Mouse (Mus musculus): ENCODE measurements around the gene Pms1. TPM values are rescaled to one million over a fixed set of nuclear protein-coding genes. Genes with fewer than 3 reads are reported as not detected.

Gene Pms1
- total RNA-seq, 1 experiment: 15.2 TPM

DNA sequence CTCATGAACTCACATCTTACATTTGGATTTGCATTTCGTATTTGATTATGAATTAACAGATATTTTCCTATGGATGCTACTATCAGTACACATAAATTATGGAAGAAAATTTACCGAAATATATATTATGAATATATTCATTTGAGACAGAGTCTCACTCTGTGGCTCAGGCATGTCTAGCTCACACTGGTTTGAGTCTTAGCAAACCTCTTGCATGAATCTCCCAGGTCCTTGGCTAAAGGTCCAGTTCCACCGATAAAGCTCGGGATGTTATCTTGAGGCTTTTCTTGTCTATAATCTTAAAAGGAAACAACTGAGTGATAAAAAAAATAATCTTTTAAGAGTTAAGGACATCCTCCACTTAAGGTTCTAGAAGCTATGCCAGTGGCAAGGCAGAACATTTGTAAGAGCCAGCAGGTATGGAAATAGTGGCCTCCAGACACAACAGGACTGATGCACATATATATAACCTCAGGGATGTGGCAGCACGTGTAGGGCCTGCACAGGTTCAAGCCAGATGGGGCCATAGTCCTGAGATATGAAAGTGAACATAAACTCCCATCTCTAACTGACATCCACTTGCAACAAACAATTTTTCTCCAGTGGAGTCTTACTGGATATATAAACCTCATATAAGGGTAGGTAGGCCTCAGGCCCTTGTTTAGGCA, 28.1 kb upstream of the Pms1 start:
- DNase-seq (ENCODE audit: low read depth, low spot score): no peak
- Histone ChIP-seq H3K27ac (ENCODE audit: insufficient read depth, low read depth, low read length, poor library complexity, severe bottlenecking) (no peak overlapping the region), H3K36me3 (ENCODE audit: control insufficient read depth, insufficient read depth, low read length, poor library complexity, severe bottlenecking) (no peaks in the 10 kb centered on the region; the same call in 1 of the 2 replicates), H3K4me1 (ENCODE audit: control insufficient read depth in 2 of 2, insufficient read depth in 2 of 2, low read length in 2 of 2, poor library complexity in 1 of 2) (peaks cover 0 to under 1% of the 10 kb centered on the region in 2 experiments; a peak in 1 of 4 replicates), H3K9me3 (ENCODE audit: control insufficient read depth, insufficient read depth, low read depth, low read length) (no peaks in the 10 kb centered on the region), H3K9ac (ENCODE audit: insufficient read depth, low read depth, low read length, poor library complexity, severe bottlenecking) (no peak overlapping the region), H3K4me3 (ENCODE audit: insufficient read depth in 1 of 2, low read depth in 1 of 2, low read length in 2 of 2, poor library complexity in 1 of 2, severe bottlenecking in 1 of 2) (no peak overlapping the region)
- TF ChIP-seq ZC3H11A (IDR thresholded peaks at IDR 0.05; ENCODE audit: borderline replicate concordance, low read depth, low read length): no peak
- TF ChIP-seq CHD2 (IDR thresholded peaks at IDR 0.05; ENCODE audit: low read depth, low read length): no peak
- TF ChIP-seq ZNF384 (IDR thresholded peaks at IDR 0.05; ENCODE audit: low read depth, low read length): no peak
- TF ChIP-seq MAFK (IDR thresholded peaks at IDR 0.05; ENCODE audit: insufficient read depth, low read depth, low read length): no peak
- TF ChIP-seq HCFC1 (IDR thresholded peaks at IDR 0.05; ENCODE audit: borderline replicate concordance, insufficient read depth, low read length): no peak
- in situ Hi-C loops (cut with MboI; ENCODE audit: low sequenced_read_pairs in 2 of 2, unreplicated experiment in 2 of 2): no loop called here

DNA sequence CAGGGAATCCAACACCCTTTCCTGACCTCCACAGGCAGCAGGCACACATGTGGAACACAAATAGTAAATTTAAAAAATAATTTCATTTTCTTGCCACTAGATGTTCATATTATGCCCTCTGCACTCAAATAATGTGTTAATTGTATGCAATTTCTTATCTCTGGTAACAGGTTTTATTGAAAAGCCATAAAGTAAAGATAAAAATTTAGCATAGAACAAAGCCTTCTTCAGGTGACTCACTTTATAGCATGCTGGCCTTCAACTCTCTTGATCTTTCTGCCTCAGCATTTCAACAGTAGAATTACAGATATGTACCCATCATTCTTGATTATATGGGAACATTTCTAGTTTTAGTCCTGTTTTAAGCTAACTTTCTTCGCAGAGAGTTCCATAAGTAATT, 27.5 kb upstream of the Pms1 start:
- no peak for TF ChIP-seq CHD2 (IDR thresholded peaks at IDR 0.05; ENCODE audit: low read depth, low read length)
- no peak for TF ChIP-seq HCFC1 (IDR thresholded peaks at IDR 0.05; ENCODE audit: borderline replicate concordance, insufficient read depth, low read length)
- no peak for TF ChIP-seq MAFK (IDR thresholded peaks at IDR 0.05; ENCODE audit: insufficient read depth, low read depth, low read length)
- no peak for TF ChIP-seq ZNF384 (IDR thresholded peaks at IDR 0.05; ENCODE audit: low read depth, low read length)
- TF ChIP-seq ZC3H11A (IDR thresholded peaks at IDR 0.05; ENCODE audit: borderline replicate concordance, low read depth, low read length): no peak
- H3K36me3 ChIP-seq (ENCODE audit: control insufficient read depth, insufficient read depth, low read length, poor library complexity, severe bottlenecking): no peaks in the 10 kb centered on the region; the same call in 1 of the 2 replicates
- in situ Hi-C loops (cut with MboI; ENCODE audit: low sequenced_read_pairs in 2 of 2, unreplicated experiment in 2 of 2): no loop called here
- H3K9ac ChIP-seq (ENCODE audit: insufficient read depth, low read depth, low read length, poor library complexity, severe bottlenecking): no peak overlapping the region
- DNase-seq (ENCODE audit: low read depth, low spot score): no peak
- H3K27ac ChIP-seq (ENCODE audit: insufficient read depth, low read depth, low read length, poor library complexity, severe bottlenecking): no peak overlapping the region
- no peaks in the 10 kb centered on the region for H3K4me1 ChIP-seq (ENCODE audit: control insufficient read depth in 2 of 2, insufficient read depth in 2 of 2, low read length in 2 of 2, poor library complexity in 1 of 2)
- H3K9me3 ChIP-seq (ENCODE audit: control insufficient read depth, insufficient read depth, low read depth, low read length): no peaks in the 10 kb centered on the region
- no peak overlapping the region for H3K4me3 ChIP-seq (ENCODE audit: insufficient read depth in 1 of 2, low read depth in 1 of 2, low read length in 2 of 2, poor library complexity in 1 of 2, severe bottlenecking in 1 of 2)

DNA sequence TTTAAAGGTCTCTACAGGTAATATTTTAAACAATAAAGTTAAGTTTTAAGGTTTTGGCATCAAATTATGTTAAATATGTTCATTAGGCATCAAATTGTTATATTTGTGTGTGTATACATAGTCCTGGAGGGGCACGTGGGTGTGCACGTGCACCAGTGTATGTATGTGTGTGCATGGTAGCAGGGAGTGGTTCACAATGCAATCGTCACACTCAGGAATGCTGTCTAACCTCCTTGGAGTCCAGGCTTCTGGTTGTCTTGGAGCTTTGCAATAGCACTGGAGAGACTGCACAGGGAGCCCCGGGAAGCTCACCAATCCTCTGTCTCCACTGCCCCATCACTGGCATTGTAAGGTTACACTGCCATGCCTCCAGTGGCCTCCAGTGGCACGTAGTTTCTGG, 26.4 kb upstream of the Pms1 start:
- no peak overlapping the region for H3K27ac ChIP-seq (ENCODE audit: insufficient read depth, low read depth, low read length, poor library complexity, severe bottlenecking)
- no peak overlapping the region for H3K4me3 ChIP-seq (ENCODE audit: insufficient read depth in 1 of 2, low read depth in 1 of 2, low read length in 2 of 2, poor library complexity in 1 of 2, severe bottlenecking in 1 of 2)
- in situ Hi-C loops (cut with MboI; ENCODE audit: low sequenced_read_pairs in 2 of 2, unreplicated experiment in 2 of 2): no loop called here
- H3K36me3 ChIP-seq (ENCODE audit: control insufficient read depth, insufficient read depth, low read length, poor library complexity, severe bottlenecking): no peaks in the 10 kb centered on the region; the same call in 1 of the 2 replicates
- H3K9me3 ChIP-seq (ENCODE audit: control insufficient read depth, insufficient read depth, low read depth, low read length): no peaks in the 10 kb centered on the region
- no peak overlapping the region for H3K9ac ChIP-seq (ENCODE audit: insufficient read depth, low read depth, low read length, poor library complexity, severe bottlenecking)
- no peak for DNase-seq (ENCODE audit: low read depth, low spot score)
- TF ChIP-seq HCFC1 (IDR thresholded peaks at IDR 0.05; ENCODE audit: borderline replicate concordance, insufficient read depth, low read length) (no peak), CHD2 (IDR thresholded peaks at IDR 0.05; ENCODE audit: low read depth, low read length) (no peak), MAFK (IDR thresholded peaks at IDR 0.05; ENCODE audit: insufficient read depth, low read depth, low read length) (no peak), ZC3H11A (IDR thresholded peaks at IDR 0.05; ENCODE audit: borderline replicate concordance, low read depth, low read length) (no peak), ZNF384 (IDR thresholded peaks at IDR 0.05; ENCODE audit: low read depth, low read length) (no peak)
- no peaks in the 10 kb centered on the region for H3K4me1 ChIP-seq (ENCODE audit: control insufficient read depth in 2 of 2, insufficient read depth in 2 of 2, low read length in 2 of 2, poor library complexity in 1 of 2)

DNA sequence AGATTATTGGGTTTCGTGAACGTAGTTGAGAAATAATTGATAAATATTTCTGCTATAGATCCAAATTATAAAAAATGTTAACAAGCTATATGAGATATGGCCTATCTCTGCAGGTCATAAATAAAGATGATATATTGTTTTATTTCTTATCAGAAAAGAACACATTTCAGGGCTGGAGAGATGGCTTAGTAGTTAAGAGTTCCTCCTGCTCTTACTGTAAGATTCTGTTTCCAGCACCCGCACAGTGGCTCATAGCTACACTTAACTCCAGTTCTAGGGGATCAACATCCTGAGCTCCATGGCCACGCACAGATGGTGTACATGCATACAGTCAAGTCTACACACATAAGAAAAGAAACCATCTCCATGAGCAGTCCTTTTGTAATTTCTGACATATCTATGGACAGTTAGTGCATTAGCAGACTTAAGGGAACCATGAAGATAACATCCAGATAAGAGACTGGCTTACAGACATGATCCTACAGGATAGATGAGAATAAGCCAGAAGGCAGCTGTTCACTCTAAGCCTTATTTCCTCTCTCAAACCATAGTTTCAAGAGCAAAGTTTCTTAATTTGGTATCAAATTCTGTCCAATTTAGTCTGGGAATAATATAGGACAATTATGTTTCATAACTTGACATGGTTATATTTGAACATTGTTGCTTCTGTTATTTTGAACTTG, 25.0 kb upstream of the Pms1 start:
- in situ Hi-C loops (cut with MboI; ENCODE audit: low sequenced_read_pairs in 2 of 2, unreplicated experiment in 2 of 2): no loop called here
- no peaks in the 10 kb centered on the region for H3K9me3 ChIP-seq (ENCODE audit: control insufficient read depth, insufficient read depth, low read depth, low read length)
- no peak overlapping the region for H3K9ac ChIP-seq (ENCODE audit: insufficient read depth, low read depth, low read length, poor library complexity, severe bottlenecking)
- no peaks in the 10 kb centered on the region for H3K4me1 ChIP-seq (ENCODE audit: control insufficient read depth in 2 of 2, insufficient read depth in 2 of 2, low read length in 2 of 2, poor library complexity in 1 of 2)
- no peaks in the 10 kb centered on the region; the same call in 1 of the 2 replicates for H3K36me3 ChIP-seq (ENCODE audit: control insufficient read depth, insufficient read depth, low read length, poor library complexity, severe bottlenecking)
- no peak overlapping the region for H3K27ac ChIP-seq (ENCODE audit: insufficient read depth, low read depth, low read length, poor library complexity, severe bottlenecking)
- H3K4me3 ChIP-seq (ENCODE audit: insufficient read depth in 1 of 2, low read depth in 1 of 2, low read length in 2 of 2, poor library complexity in 1 of 2, severe bottlenecking in 1 of 2): no peak overlapping the region
- no peak for DNase-seq (ENCODE audit: low read depth, low spot score)
- TF ChIP-seq ZNF384 (IDR thresholded peaks at IDR 0.05; ENCODE audit: low read depth, low read length): no peak
- TF ChIP-seq CHD2 (IDR thresholded peaks at IDR 0.05; ENCODE audit: low read depth, low read length): no peak
- TF ChIP-seq MAFK (IDR thresholded peaks at IDR 0.05; ENCODE audit: insufficient read depth, low read depth, low read length): no peak
- TF ChIP-seq ZC3H11A (IDR thresholded peaks at IDR 0.05; ENCODE audit: borderline replicate concordance, low read depth, low read length): no peak
- TF ChIP-seq HCFC1 (IDR thresholded peaks at IDR 0.05; ENCODE audit: borderline replicate concordance, insufficient read depth, low read length): no peak

Measured in ES-E14 (cell line).